Mouse (Mus musculus) lung, embryonic 16.5 days (tissue): ENCODE data around the gene Wbp1. TPM values are rescaled to one million over a fixed set of nuclear protein-coding genes. Genes with fewer than 3 reads are reported as not detected.

Source experiments
- ATAC-seq: fragments of 200-750 bp; cut with Nextera tagmentation; 2 replicates; pipeline ENCODE4 v1.8.0; 2017; ENCODE audit warnings: low read depth, mild to moderate bottlenecking, moderate library complexity
- H3K27ac ChIP-seq: fragments of 300-500 bp; sonication (generic); 2 replicates; pipeline ENCODE4 v1.5.1; 2014; ENCODE audit warnings: mild to moderate bottlenecking, control low read depth, low read length
- H3K27me3 ChIP-seq: fragments of 300-500 bp; sonication (generic); 2 replicates; pipeline ENCODE4 v1.6.1; 2014; ENCODE audit warnings: low read depth, low read length, mixed read lengths; ENCODE audit not compliant: control insufficient read depth, insufficient read depth
- H3K36me3 ChIP-seq: fragments of 300-500 bp; sonication (generic); 2 replicates; pipeline ENCODE4 v1.6.1; 2014; ENCODE audit warnings: low read length; ENCODE audit not compliant: control insufficient read depth, insufficient read depth
- H3K4me1 ChIP-seq: fragments of 300-500 bp; sonication (generic); replicated peaks from 2 replicates; pipeline ENCODE4 v1.6.1; 2014; ENCODE audit warnings: low read length, mixed read lengths; ENCODE audit not compliant: control insufficient read depth, insufficient read depth
- H3K4me2 ChIP-seq: fragments of 300-500 bp; sonication (generic); 2 replicates; pipeline ENCODE4 v1.6.1; 2014; ENCODE audit warnings: low read depth, low read length, control low read depth
- H3K4me3 ChIP-seq: fragments of 300-500 bp; sonication (generic); 2 replicates; pipeline ENCODE4 v1.5.1; 2014; ENCODE audit warnings: mild to moderate bottlenecking, low read length, control low read depth
- H3K9ac ChIP-seq: fragments of 300-500 bp; sonication (generic); 2 replicates; pipeline ENCODE4 v1.6.1; 2014; ENCODE audit warnings: low read length, control low read depth
- H3K9me3 ChIP-seq: fragments of 300-500 bp; sonication (generic); 2 replicates; pipeline ENCODE4 v1.6.1; 2016; ENCODE audit warnings: low read length; ENCODE audit not compliant: control insufficient read depth
- WGBS: fragments of 180-500 bp; shearing (Covaris S2); extraction: QIAGEN DNeasy Blood & Tissue Kit; methylation state at CpG from one replicate; pipeline ENCODE4 v1.1.7; 2014; 5-methylcytosine and 5-hydroxymethylcytosine counted together
- polyA plus RNA-seq: library from polyadenylated mRNA; unstranded; fragments of >200 nt; fragmentation: Nextera tagmentation; extraction: Ambion mirVana; gene quantifications from 2 replicates; pipeline ENCODE4 v1.2.1, GENCODE M21; 2015

Gene Wbp1
- polyA plus RNA-seq, 1 experiment from 2014 or later, result 109 TPM

DNA sequence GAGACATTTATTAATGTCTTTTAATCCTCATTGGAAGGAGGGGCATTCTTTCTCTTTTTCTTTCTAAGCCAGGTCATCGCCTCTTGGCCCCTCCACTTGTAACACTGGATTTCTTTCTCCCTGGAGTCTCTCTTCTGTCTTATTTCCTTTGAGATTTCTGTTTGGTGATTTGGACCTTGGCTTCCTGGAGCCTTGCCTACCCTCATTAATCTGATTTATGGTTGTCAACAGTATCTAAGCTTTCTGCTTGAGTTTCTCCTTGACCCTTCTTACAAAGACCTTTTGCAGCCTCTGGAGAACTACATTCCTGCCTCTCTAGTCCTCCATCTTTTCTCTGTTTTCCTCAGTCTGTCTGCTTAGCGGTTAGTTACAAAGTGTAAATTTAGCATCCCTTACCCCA, 22.9 kb downstream of the Wbp1 start:
- no peak overlapping the region for H3K9ac ChIP-seq
- no peaks in the 10 kb centered on the region for H3K27me3 ChIP-seq
- H3K36me3 ChIP-seq, result no peaks in the 10 kb centered on the region
- no peak overlapping the region for H3K4me2 ChIP-seq
- no peak overlapping the region for H3K4me3 ChIP-seq
- H3K4me1 ChIP-seq, result peaks cover 13% of the 10 kb centered on the region
- no peak for ATAC-seq
- WGBS, result 72% methylated on average over 2 of the region's 2 CpGs
- no peak overlapping the region for H3K27ac ChIP-seq
- H3K9me3 ChIP-seq, result peaks cover 3% of the 10 kb centered on the region; the same call in 1 of the 2 replicates

GRCm38 (mm10) chr6:83095968-83096367, 25.4 kb downstream of the Wbp1 start:
- Histone ChIP-seq H3K4me2 (no peak overlapping the region), H3K4me3 (no peak overlapping the region), H3K4me1 (no peaks in the 10 kb centered on the region), H3K9ac (no peak overlapping the region), H3K9me3 (peaks cover 3% of the 10 kb centered on the region; the same call in 1 of the 2 replicates), H3K36me3 (no peaks in the 10 kb centered on the region), H3K27ac (no peak overlapping the region), H3K27me3 (no peaks in the 10 kb centered on the region)
- ATAC-seq, result no peak
- 48% methylated on average over 6 of the region's 6 CpGs for WGBS

- Histone ChIP-seq H3K9ac (no peak overlapping the region), H3K27me3 (peaks cover 19% of the 10 kb centered on the region), H3K27ac (peak overlapping the region; percentile 24), H3K4me1 (peaks cover 4% of the 10 kb centered on the region), H3K36me3 (no peaks in the 10 kb centered on the region), H3K4me3 (no peak overlapping the region), H3K9me3 (peaks cover 3% of the 10 kb centered on the region; the same call in 1 of the 2 replicates), H3K4me2 (no peak overlapping the region)
- ATAC-seq, result peak; percentile 64
- WGBS, result 20% methylated on average over 6 of the region's 6 CpGs
Observed at GRCm38 (mm10) chr6:83092416-83093127, 28.8 kb downstream of the Wbp1 start.

GRCm38 (mm10) chr6:83087926-83088260, 33.5 kb downstream of the Wbp1 start:
- ATAC-seq, result no peak
- peaks cover 12% of the 10 kb centered on the region for H3K4me1 ChIP-seq
- peak overlapping the region; percentile 32; the same call in 1 of the 2 replicates for H3K4me3 ChIP-seq
- H3K9me3 ChIP-seq, result no peaks in the 10 kb centered on the region
- H3K4me2 ChIP-seq, result peak overlapping the region; percentile 43
- H3K9ac ChIP-seq, result no peak overlapping the region; the same call in 1 of the 2 replicates
- WGBS, result 13% methylated on average over 9 of the region's 9 CpGs
- H3K27me3 ChIP-seq, result peaks cover 63% of the 10 kb centered on the region
- H3K27ac ChIP-seq, result no peak overlapping the region
- no peaks in the 10 kb centered on the region for H3K36me3 ChIP-seq

DNA sequence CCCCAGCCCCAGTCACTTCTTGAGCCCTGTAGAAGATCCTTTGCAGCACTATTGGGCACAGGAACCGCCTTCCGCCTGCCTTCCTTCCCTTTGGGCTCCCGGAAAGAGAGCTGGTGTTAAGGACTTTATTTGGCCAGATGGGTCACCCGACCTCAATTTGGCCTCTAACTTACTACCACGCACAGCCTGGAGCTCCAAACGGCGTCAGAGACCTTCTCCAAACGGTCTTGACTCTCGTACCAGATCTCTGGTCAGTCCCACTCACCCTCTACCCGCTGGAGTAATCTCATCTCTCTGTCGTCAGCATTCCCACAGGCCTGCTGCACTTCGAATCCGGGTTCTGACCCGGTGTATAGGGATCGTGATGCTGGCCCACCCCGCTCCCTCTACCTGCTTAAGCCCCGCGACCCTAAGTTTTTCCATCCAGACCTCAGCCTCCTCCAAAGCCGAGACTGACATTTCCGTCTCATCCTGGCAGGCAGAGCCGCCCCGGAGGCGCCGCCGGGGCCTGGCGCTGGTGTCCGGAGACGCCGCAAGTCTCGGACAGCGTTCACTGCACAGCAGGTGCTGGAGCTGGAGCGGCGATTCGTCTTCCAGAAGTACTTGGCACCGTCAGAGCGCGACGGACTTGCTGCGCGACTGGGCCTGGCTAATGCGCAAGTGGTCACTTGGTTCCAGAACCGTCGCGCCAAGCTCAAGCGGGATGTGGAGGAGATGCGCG, 34.0 kb downstream of the Wbp1 start:
- no peak overlapping the region for H3K27ac ChIP-seq
- H3K4me1 ChIP-seq, result peaks cover 12% of the 10 kb centered on the region
- peaks cover 66% of the 10 kb centered on the region for H3K27me3 ChIP-seq
- ATAC-seq, result peak; percentile 8; the same call in 1 of the 2 replicates
- H3K9me3 ChIP-seq, result no peaks in the 10 kb centered on the region
- peak overlapping the region; percentile 43 for H3K4me2 ChIP-seq
- peak overlapping the region; percentile 27; the same call in 1 of the 2 replicates for H3K9ac ChIP-seq
- H3K4me3 ChIP-seq, result peak overlapping the region; percentile 32
- no peaks in the 10 kb centered on the region for H3K36me3 ChIP-seq
- 2% methylated on average over 47 of the region's 47 CpGs for WGBS

DNA sequence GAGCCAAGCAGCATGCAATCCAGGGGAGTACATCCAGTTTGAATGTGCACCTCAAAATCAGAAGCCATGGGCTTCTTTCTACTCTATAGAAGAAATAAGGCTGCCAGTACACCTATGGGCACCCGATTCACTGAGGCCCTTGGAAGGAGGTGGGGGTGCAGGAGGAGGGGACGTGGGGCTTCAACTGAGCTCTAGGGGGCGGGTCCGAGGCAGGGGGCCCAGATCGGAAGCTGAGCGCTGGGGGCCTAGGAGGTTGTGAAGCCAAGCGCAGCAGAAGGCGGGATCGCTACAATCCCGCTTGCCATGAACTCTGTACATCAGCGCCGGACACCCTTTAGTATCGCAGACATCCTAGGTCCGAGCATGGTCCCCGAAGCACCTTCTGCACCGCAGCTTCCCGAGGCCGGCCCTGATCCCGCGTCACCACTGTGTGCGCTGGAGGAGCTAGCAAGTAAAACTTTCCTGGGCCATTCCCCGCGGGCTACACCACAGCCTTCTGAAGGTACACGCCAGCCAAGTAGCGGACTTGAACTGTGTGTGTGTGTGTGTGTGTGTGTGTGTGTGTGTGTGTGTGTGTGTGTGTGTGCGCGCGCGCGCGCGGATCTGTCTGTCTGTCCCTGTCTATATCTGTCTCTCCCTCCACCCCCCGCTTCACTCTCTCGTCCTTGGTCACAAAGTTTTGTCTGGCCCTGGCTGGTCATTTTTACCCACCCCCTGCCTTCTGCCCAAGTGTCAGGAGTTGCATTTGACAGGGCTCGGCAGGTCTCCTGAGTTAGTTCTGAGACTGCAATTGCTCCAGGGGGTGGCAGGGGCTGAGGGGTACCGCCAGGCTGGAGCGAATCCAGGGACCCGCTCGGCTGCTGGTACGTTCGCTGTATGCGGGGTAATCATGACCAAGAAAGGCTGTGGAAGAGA, 35.0 kb downstream of the Wbp1 start, which contains the start of gene Lbx2:
Gene Lbx2 (plus strand): TSS at position 247 of the 915 bp plus-strand sequence.
- H3K36me3 ChIP-seq, result peaks cover 4% of the 10 kb centered on the region
- peak within 1 kb of the TSS; percentile 27; the same call in 1 of the 2 replicates for H3K9ac ChIP-seq
- peak within 1 kb of the TSS; percentile 43 for H3K4me2 ChIP-seq
- peaks cover 12% of the 10 kb centered on the region for H3K4me1 ChIP-seq
- H3K4me3 ChIP-seq, result peak within 1 kb of the TSS; percentile 32
- H3K27me3 ChIP-seq, result peaks cover 66% of the 10 kb centered on the region
- 6% methylated on average over 42 of the region's 42 CpGs for WGBS
- H3K9me3 ChIP-seq, result no peaks in the 10 kb centered on the region
- ATAC-seq, result no peak
- no peak within 1 kb of the TSS for H3K27ac ChIP-seq

- H3K36me3 ChIP-seq, result peaks cover 8% of the 10 kb centered on the region
- H3K4me3 ChIP-seq, result no peak overlapping the region
- peaks cover 13% of the 10 kb centered on the region for H3K4me1 ChIP-seq
- no peak overlapping the region for H3K4me2 ChIP-seq
- no peak overlapping the region for H3K9ac ChIP-seq
- 7% methylated on average over 6 of the region's 6 CpGs for WGBS
- H3K27ac ChIP-seq, result no peak overlapping the region
- no peak for ATAC-seq
- H3K27me3 ChIP-seq, result peaks cover 64% of the 10 kb centered on the region
- no peaks in the 10 kb centered on the region for H3K9me3 ChIP-seq
Observed at GRCm38 (mm10) chr6:83084477-83084876, 36.9 kb downstream of the Wbp1 start.

DNA sequence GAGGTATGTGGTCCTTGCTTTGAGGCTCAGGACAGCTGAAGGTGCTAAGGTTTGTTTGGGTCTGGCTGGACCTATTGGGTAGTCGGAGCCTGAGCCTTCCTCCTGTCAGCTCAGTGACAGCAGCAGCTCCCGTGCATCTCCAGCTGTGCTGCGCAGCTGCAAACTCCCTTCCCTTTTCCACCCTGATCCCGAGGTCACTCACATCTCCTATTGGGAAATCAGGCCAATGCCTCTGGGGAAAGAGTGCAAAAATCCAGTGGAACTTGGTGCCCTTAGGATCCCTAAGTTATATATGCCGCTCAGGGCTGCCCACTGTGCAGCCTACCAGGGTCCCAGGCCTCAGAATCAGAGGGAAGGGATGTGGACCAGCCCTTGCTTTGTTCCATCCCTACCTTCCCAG, 37.9 kb downstream of the Wbp1 start:
- 22% methylated on average over 5 of the region's 5 CpGs for WGBS
- no peak overlapping the region for H3K27ac ChIP-seq

More for the DNA sequence above, 37.9 kb downstream of the Wbp1 start:
- H3K9ac ChIP-seq, result no peak overlapping the region
- H3K27me3 ChIP-seq, result peaks cover 56% of the 10 kb centered on the region
- no peak overlapping the region for H3K4me2 ChIP-seq
- H3K36me3 ChIP-seq, result peaks cover 8% of the 10 kb centered on the region
- H3K9me3 ChIP-seq, result no peaks in the 10 kb centered on the region
- no peak overlapping the region for H3K4me3 ChIP-seq
- H3K4me1 ChIP-seq, result peaks cover 20% of the 10 kb centered on the region
- ATAC-seq, result no peak
